Mouse (Mus musculus) gastrocnemius, postnatal 14 days (tissue): ENCODE results near the gene Proca1. TPM values are rescaled to one million over a fixed set of nuclear protein-coding genes. Genes with fewer than 3 reads are reported as not detected.
A peak's percentile ranks its signal among the peaks of the same experiment; 100 is the strongest.

Source experiments
- DNase-seq: peaks from one replicate; pipeline ENCODE4 v3.0.0; 2021; ENCODE audit warnings: mixed read lengths
- intact Hi-C: fragments of 180-260 bp; cut with DNase I; formaldehyde crosslinking; loops from one replicate; pipeline ENCODE4 v1.15.1; 2025; ENCODE audit warnings: low total_unique reads
- total RNA-seq, 2 experiments: library from RNA; stranded (reverse); gene quantifications; 2 replicates each; pipeline ENCODE4 v1.2.3; 2021

Proca1 gene
- total RNA-seq, 2 experiments from 2014 or later = 0.47 to 0.92 TPM

- intact Hi-C loops = no loop called here
- DNase-seq = no peak
These were observed 12.4 kb downstream of the Proca1 start for GRCm38 (mm10) chr11:78205361-78206206.

GRCm38 (mm10) chr11:78207190-78207589 lies 14.0 kb downstream of the Proca1 start:
- intact Hi-C loops = no loop called here
- no peak for DNase-seq

GRCm38 (mm10) chr11:78209886-78210285 lies 16.7 kb downstream of the Proca1 start:
- DNase-seq = no peak
- intact Hi-C loops = no loop called here

GRCm38 (mm10) chr11:78210615-78211014 lies 17.4 kb downstream of the Proca1 start:
- no peak for DNase-seq
- intact Hi-C loops = no loop called here

GRCm38 (mm10) chr11:78211513-78211912 lies 18.3 kb downstream of the Proca1 start:
- intact Hi-C loops = no loop called here
- DNase-seq = no peak

GRCm38 (mm10) chr11:78213086-78213817 lies 20.1 kb downstream of the Proca1 start:
- no peak for DNase-seq
- intact Hi-C loops = no loop called here

GRCm38 (mm10) chr11:78215709-78216317 lies 22.6 kb downstream of the Proca1 start:
- intact Hi-C loops = no loop called here
- no peak for DNase-seq

- intact Hi-C loops = no loop called here
- no peak for DNase-seq
These were observed 30.4 kb downstream of the Proca1 start for GRCm38 (mm10) chr11:78223586-78223985.

- intact Hi-C loops = no loop called here
- DNase-seq = no peak
These were observed 38.3 kb downstream of the Proca1 start for GRCm38 (mm10) chr11:78231518-78231917.

- intact Hi-C loops = no loop called here
- no peak for DNase-seq
These were observed 47.1 kb downstream of the Proca1 start for GRCm38 (mm10) chr11:78240193-78240857.

GRCm38 (mm10) chr11:78245261-78245626 lies 52.1 kb downstream of the Proca1 start:
- DNase-seq = no peak
- intact Hi-C loops = no loop called here

GRCm38 (mm10) chr11:78245627-78246317 lies 52.6 kb downstream of the Proca1 start, which contains the start of the genes Sdf2 and Supt6:
TSS of gene Sdf2 (plus strand) at chr11:78245746.
TSS of gene Supt6 (minus strand) at chr11:78245987.
- intact Hi-C loops = no loop called here
- DNase-seq = peak; percentile 90

GRCm38 (mm10) chr11:78246318-78247011 lies 53.3 kb downstream of the Proca1 start:
- no peak for DNase-seq
- intact Hi-C loops = no loop called here

- intact Hi-C loops = no loop called here
- no peak for DNase-seq
These were observed 53.8 kb downstream of the Proca1 start for GRCm38 (mm10) chr11:78247012-78247348.

- no peak for DNase-seq
- intact Hi-C loops = no loop called here
These were observed 54.5 kb downstream of the Proca1 start for GRCm38 (mm10) chr11:78247727-78248140.
